Mouse (Mus musculus) megakaryocyte, embryonic 14.5 days (primary cell): ENCODE measurements around the gene Il3.

ENCODE experiments used
- FLI1 ChIP-seq: IDR thresholded peaks from 2 replicates; pipeline ENCODE4 v1.6.1; 2012; ENCODE audit warnings: low read length, inconsistent platforms, mixed read lengths
- GATA1 ChIP-seq: IDR thresholded peaks from 3 replicates; pipeline ENCODE4 v1.6.1; 2012; ENCODE audit warnings: mixed read lengths, low read length, inconsistent platforms, borderline replicate concordance

DNA sequence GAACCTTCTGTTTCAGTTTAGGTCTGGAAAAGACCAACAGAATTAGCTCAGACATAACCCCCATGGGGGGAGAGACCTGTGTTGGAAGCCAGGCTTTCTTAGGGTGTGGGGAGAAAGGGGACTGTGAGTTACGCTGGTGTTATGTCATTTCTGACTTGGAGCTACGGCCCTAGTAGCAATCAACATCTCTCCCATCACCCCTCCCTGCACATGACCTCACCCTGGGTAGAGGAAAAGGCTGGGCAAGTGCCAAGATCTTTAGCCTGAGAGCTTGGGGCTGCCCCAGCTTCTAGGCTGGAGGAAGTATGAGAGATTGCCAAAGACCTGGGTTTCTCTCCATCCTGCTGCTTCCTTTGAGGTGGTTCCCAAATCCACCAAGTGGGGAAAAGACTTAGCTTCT, 30.1 kb downstream of the Il3 start:
- no peak for TF ChIP-seq GATA1
- TF ChIP-seq FLI1 = no peak
